In genomic region chr6:102564011-102564731, GRCm38 (mm10) we compare ENCODE assay signal across 8 mouse cellular contexts. TPM values are rescaled to one million over a fixed set of nuclear protein-coding genes. Genes with fewer than 3 reads are reported as not detected.
A peak's percentile ranks its signal among the peaks of the same experiment; 100 is the strongest.
DNase-seq lines count a peak whose midpoint lies in the region; ATAC-seq lines count a peak whose summit lies in the region.

No protein-coding gene starts in this region.

- no peaks in the 10 kb centered on the region for H3K36me3 ChIP-seq in forebrain, embryonic 12.5 days (replicated peaks)
- no peaks in the 10 kb centered on the region for H3K36me3 ChIP-seq in hindbrain, embryonic 15.5 days
- H3K36me3 ChIP-seq in midbrain, embryonic 13.5 days, result no peaks in the 10 kb centered on the region
- H3K36me3 ChIP-seq in stomach, embryonic 16.5 days (ENCODE audit: control insufficient read depth, insufficient read depth, low read length), result no peaks in the 10 kb centered on the region

- H3K27ac ChIP-seq in forebrain, embryonic 12.5 days, result peak overlapping the region; percentile 42; the same call in 1 of the 2 replicates
- H3K27ac ChIP-seq in hindbrain, embryonic 15.5 days (replicated peaks), result peak overlapping the region; percentile 67
- H3K27ac ChIP-seq in midbrain, embryonic 13.5 days, result peak overlapping the region; percentile 56
- H3K27ac ChIP-seq in stomach, embryonic 16.5 days (ENCODE audit: low read length), result no peak overlapping the region

- H3K27me3 ChIP-seq in forebrain, embryonic 12.5 days, result peaks cover 14% of the 10 kb centered on the region
- H3K27me3 ChIP-seq in hindbrain, embryonic 15.5 days, result no peaks in the 10 kb centered on the region
- no peaks in the 10 kb centered on the region; the same call in 1 of the 2 replicates for H3K27me3 ChIP-seq in midbrain, embryonic 13.5 days
- no peaks in the 10 kb centered on the region for H3K27me3 ChIP-seq in stomach, embryonic 16.5 days (ENCODE audit: control insufficient read depth, insufficient read depth, low read length)

- peak; percentile 97 for ATAC-seq in forebrain, embryonic 12.5 days (ENCODE audit: low FRiP score)
- ATAC-seq in hindbrain, embryonic 15.5 days (ENCODE audit: low FRiP score, low read depth), result peak; percentile 97
- peak; percentile 99 for ATAC-seq in midbrain, embryonic 13.5 days
- peak; percentile 98 for ATAC-seq in stomach, embryonic 16.5 days (ENCODE audit: insufficient read depth, low FRiP score)

- H3K9me3 ChIP-seq in forebrain, embryonic 12.5 days, result no peaks in the 10 kb centered on the region
- no peaks in the 10 kb centered on the region for H3K9me3 ChIP-seq in hindbrain, embryonic 15.5 days
- no peaks in the 10 kb centered on the region for H3K9me3 ChIP-seq in midbrain, embryonic 13.5 days
- H3K9me3 ChIP-seq in stomach, embryonic 16.5 days (replicated peaks; ENCODE audit: control insufficient read depth, low read length), result no peaks in the 10 kb centered on the region

- H3K4me3 ChIP-seq in forebrain, embryonic 12.5 days (replicated peaks), result peak overlapping the region; percentile 57
- peak overlapping the region; percentile 76 for H3K4me3 ChIP-seq in hindbrain, embryonic 15.5 days
- H3K4me3 ChIP-seq in midbrain, embryonic 13.5 days (replicated peaks), result peak overlapping the region; percentile 64
- peak overlapping the region; percentile 60 for H3K4me3 ChIP-seq in stomach, embryonic 16.5 days (replicated peaks; ENCODE audit: low read length)

- H3K4me2 ChIP-seq in forebrain, embryonic 12.5 days, result peak overlapping the region; percentile 88
- peak overlapping the region; percentile 94 for H3K4me2 ChIP-seq in hindbrain, embryonic 15.5 days
- peak overlapping the region; percentile 87 for H3K4me2 ChIP-seq in midbrain, embryonic 13.5 days (replicated peaks)
- H3K4me2 ChIP-seq in stomach, embryonic 16.5 days (ENCODE audit: low read depth, low read length), result peak overlapping the region; percentile 85

- H3K9ac ChIP-seq in forebrain, embryonic 12.5 days, result peak overlapping the region; percentile 57
- H3K9ac ChIP-seq in hindbrain, embryonic 15.5 days, result peak overlapping the region; percentile 61
- H3K9ac ChIP-seq in midbrain, embryonic 13.5 days (replicated peaks), result peak overlapping the region; percentile 70
- peak overlapping the region; percentile 67 for H3K9ac ChIP-seq in stomach, embryonic 16.5 days (ENCODE audit: low read length)

- H3K4me1 ChIP-seq in forebrain, embryonic 12.5 days, result peaks cover 7% of the 10 kb centered on the region; the same call in 1 of the 2 replicates
- H3K4me1 ChIP-seq in hindbrain, embryonic 15.5 days (replicated peaks), result peaks cover 16% of the 10 kb centered on the region
- peaks cover 14% of the 10 kb centered on the region for H3K4me1 ChIP-seq in midbrain, embryonic 13.5 days (replicated peaks)
- no peaks in the 10 kb centered on the region for H3K4me1 ChIP-seq in stomach, embryonic 16.5 days (ENCODE audit: control insufficient read depth, insufficient read depth, low read length)

- peak; percentile 5 to 13 for DNase-seq in heart, adult 18-20 months
- no peak for DNase-seq in heart, adult 11 months
- peak; percentile 8 for DNase-seq in cerebellum, adult 11 months
- peak; percentile 65 to 84 for DNase-seq in left cerebral cortex, adult 18-20 months (ENCODE audit: low spot score in 2 of 2)

- under 1% methylated on average over 50 of the region's 63 CpGs for WGBS in forebrain, embryonic 12.5 days
- WGBS in hindbrain, embryonic 15.5 days, result under 1% methylated on average over 50 of the region's 63 CpGs
- under 1% methylated on average over 47 of the region's 63 CpGs for WGBS in midbrain, embryonic 13.5 days
- WGBS in stomach, embryonic 16.5 days, result under 1% methylated on average over 58 of the region's 63 CpGs

RNA-seq across cellular contexts. Expression of gene Cntn3, which starts 8.7 kb away (rescaled TPM):
- total RNA-seq in heart, adult 18-20 months (2021), result under 1 TPM in 1 of 2 experiments, not detected in 1; 0.13 TPM
- 1.1 TPM in 2 replicates for polyA plus RNA-seq in forebrain, embryonic 12.5 days (2016; fragmentation: Nextera tagmentation; extraction: Ambion mirVana)
- 2.8 and 4.0 TPM in 2 replicates for polyA plus RNA-seq in hindbrain, embryonic 15.5 days (2015; fragmentation: Nextera tagmentation; extraction: Ambion mirVana)
- 10 to 100 TPM; 22.1 to 28.0 TPM for total RNA-seq in left cerebral cortex, adult 18-20 months (2021)
- polyA plus RNA-seq in midbrain, embryonic 13.5 days (2015; fragmentation: Nextera tagmentation; extraction: Ambion mirVana), result 1.8 and 1.9 TPM in 2 replicates
- polyA plus RNA-seq in stomach, embryonic 16.5 days (2015; fragmentation: Nextera tagmentation; extraction: Ambion mirVana), result 1.9 and 2.4 TPM in 2 replicates
